Mouse (Mus musculus) heart, adult 2 months (tissue): ENCODE data around the gene Rps6ka2. TPM values are rescaled to one million over a fixed set of nuclear protein-coding genes. Genes with fewer than 3 reads are reported as not detected.
"Not testable (repeated sequence)": the region's sequence is repeated elsewhere in the genome, so short reads cannot be mapped to it uniquely, and the experiment has no call there.

Experiments used
- DNase-seq, 2 experiments: peaks; one replicate each; pipeline ENCODE4 v3.0.0; 2021
- H3K27ac ChIP-seq: fragments of 200-600 bp; 2 replicates; pipeline ENCODE4 v1.8.1; 2022
- H3K27me3 ChIP-seq: fragments of 200-500 bp; 2 replicates; pipeline ENCODE4 v1.6.1; 2012; ENCODE audit warnings: mild to moderate bottlenecking, low read length, inconsistent platforms, mixed read lengths; ENCODE audit not compliant: control insufficient read depth, insufficient read depth
- H3K36me3 ChIP-seq: fragments of 200-500 bp; 2 replicates; pipeline ENCODE4 v1.6.1; 2012; ENCODE audit warnings: low read length, inconsistent platforms; ENCODE audit not compliant: control insufficient read depth, insufficient read depth
- H3K4me1 ChIP-seq: fragments of 200-500 bp; 2 replicates; pipeline ENCODE4 v1.6.1; 2011; ENCODE audit warnings: low read length; ENCODE audit not compliant: control insufficient read depth, insufficient read depth
- H3K4me3 ChIP-seq: fragments of 200-600 bp; 2 replicates; pipeline ENCODE4 v1.8.1; 2022
- H3K79me2 ChIP-seq: fragments of 200-500 bp; replicated peaks from 2 replicates; pipeline ENCODE4 v1.6.1; 2012; ENCODE audit warnings: mild to moderate bottlenecking, inconsistent platforms, low read length, moderate library complexity, mixed read lengths; ENCODE audit not compliant: control insufficient read depth, insufficient read depth
- H3K9ac ChIP-seq: fragments of 200-500 bp; 2 replicates; pipeline ENCODE4 v1.6.1; 2012; ENCODE audit warnings: low read depth, mild to moderate bottlenecking, control low read depth, inconsistent platforms, low read length, mixed read lengths
- CTCF ChIP-seq: fragments of 200-600 bp; IDR thresholded peaks from 2 replicates; pipeline ENCODE4 v1.8.1; 2022; ENCODE audit warnings: antibody characterized with exemption, mild to moderate bottlenecking, moderate library complexity
- EP300 ChIP-seq: fragments of 200-500 bp; IDR thresholded peaks from 2 replicates; pipeline ENCODE4 v1.6.1; 2011; ENCODE audit warnings: low read depth, low read length, control low read depth; ENCODE audit not compliant: insufficient read depth
- POLR2A ChIP-seq: fragments of 200-500 bp; IDR thresholded peaks from 2 replicates; pipeline ENCODE4 v1.6.1; 2011; ENCODE audit warnings: mild to moderate bottlenecking, low read depth, low read length, control low read depth; ENCODE audit not compliant: insufficient read depth
- WGBS: fragments of 180-500 bp; shearing (Covaris S2); methylation state at CpG from one replicate; pipeline ENCODE4 v1.1.7; 2018; 5-methylcytosine and 5-hydroxymethylcytosine counted together
- intact Hi-C: fragments of 180-260 bp; cut with DNase I; formaldehyde crosslinking; loops from one replicate; pipeline ENCODE4 v1.15.1; 2025
- long read RNA-seq: library from polyadenylated mRNA; stranded (forward); transcript quantifications from one replicate; pipeline ENCODE4 v2.0.0, GENCODE M21; 2021
- polyA plus RNA-seq: library from polyadenylated mRNA; depleted of rRNA; stranded (reverse); fragments of >200 nt; gene quantifications from 2 replicates; pipeline ENCODE4 v1.2.3, GENCODE M21; 2012; rRNA removed
- total RNA-seq, 2 experiments: library from RNA; stranded (reverse); gene quantifications; 2 replicates each; pipeline ENCODE4 v1.2.3; 2021

The Rps6ka2 gene
- total RNA-seq, result 10 to 100 TPM; 33.6 to 33.7 TPM
- 26.4 and 45.6 TPM in 2 replicates for polyA plus RNA-seq
- long read RNA-seq, full-length matches to known transcripts, result 3 of 26 reads
- long read RNA-seq, partial matches to known transcripts, result 12 of 26 reads
- long read RNA-seq, other reads (novel, unspliced or antisense), result 11 of 26 reads

DNA sequence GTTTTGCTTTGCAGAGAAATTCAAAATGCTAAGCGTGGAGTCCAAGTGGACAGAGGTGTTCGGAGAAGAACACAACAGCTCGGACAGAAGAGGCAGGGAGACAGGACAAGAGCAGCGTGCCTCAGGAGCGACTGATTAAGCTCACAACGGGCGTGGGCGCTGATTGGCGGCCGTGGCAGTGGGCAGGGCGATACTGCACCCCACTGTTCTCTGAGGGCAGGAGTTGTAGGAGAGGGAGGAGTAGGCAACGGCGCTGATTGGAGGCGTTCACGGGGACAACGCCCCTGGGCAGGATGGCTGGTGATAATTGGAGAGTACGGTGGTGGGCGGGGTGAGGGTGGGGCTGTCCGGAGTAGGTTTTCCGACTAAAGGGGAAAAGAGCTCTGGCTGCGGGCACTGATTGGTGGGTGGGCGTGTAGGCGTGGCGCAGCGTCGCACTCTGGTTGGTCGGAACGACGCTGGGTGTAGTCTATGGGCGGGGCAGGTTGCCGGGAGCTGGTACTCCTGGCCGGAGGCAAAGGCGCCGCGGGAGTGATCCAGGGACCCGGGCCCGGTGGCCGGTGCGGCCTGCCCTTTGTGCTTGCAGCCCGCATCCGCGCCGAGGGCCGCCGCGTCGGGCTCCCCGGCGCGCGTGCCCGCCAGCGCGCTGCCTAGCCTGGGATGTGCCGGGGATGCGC is at the start of gene Rps6ka2:
TSS of gene Rps6ka2 (plus strand) at position 489 of the 677 bp plus-strand sequence.
- WGBS, result 0% methylated on average over 56 of the region's 56 CpGs
- H3K27ac ChIP-seq, result peak within 1 kb of the TSS; percentile 95
- intact Hi-C loops, result no loop called here

DNA sequence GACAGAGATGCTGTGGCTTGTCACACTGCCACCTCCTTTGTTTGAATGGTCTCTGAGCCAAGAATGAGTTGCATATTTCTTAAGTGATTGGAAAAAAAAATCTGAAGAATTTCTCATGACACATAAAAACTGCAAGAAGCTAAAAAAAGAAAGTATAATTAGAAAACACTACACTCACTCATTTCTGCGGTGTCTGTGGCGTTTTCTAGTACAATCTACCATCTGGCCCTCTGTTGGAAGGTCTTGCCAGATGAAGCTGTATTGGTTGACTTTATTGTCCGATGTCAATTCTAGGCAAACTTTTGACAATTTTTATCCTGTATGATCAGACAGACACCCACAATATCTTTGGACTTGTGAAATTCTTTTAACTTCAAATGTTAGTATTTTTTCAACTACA is 49.1 kb upstream of the Rps6ka2 start:
- 85% methylated on average over 3 of the region's 3 CpGs for WGBS
- DNase-seq, H3K9ac ChIP-seq: not testable (repeated sequence)

More for the DNA sequence above, at the start of gene Rps6ka2:
- Histone ChIP-seq H3K9ac (peak within 1 kb of the TSS; percentile 80), H3K27me3 (no peaks in the 10 kb centered on the region), H3K36me3 (no peaks in the 10 kb centered on the region), H3K79me2 (no peaks in the 10 kb centered on the region), H3K4me1 (peaks cover 10% of the 10 kb centered on the region), H3K4me3 (peak within 1 kb of the TSS; percentile 87)
- TF ChIP-seq POLR2A (peak; percentile 92), CTCF (no peak), EP300 (0 out of 2 replicates have a peak, but pooled peaks have one; percentile 4)
- DNase-seq, result peak; percentile 96 to 98

DNA sequence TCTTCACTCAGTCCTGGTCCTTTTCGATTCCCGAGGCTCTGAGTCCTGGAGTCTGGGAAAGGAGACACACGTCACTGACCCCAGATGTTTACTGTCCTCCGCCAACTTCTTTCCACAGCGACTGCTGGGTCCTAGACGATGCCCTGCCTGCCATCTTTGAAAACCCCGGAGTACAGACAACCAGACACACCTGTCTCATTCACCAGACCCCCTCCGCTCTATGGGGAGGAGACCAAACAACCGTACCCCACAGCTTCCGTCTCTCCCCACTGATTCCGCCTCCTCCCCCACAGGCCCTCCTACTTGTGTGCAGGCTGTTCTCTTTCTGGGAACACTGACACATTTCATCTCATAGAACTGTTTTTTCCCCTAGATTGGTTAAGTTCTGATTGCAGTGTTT is 47.4 kb upstream of the Rps6ka2 start:
- H3K27me3 ChIP-seq, H3K9ac ChIP-seq, intact Hi-C loops, H3K4me1 ChIP-seq, H3K79me2 ChIP-seq, H3K27ac ChIP-seq, H3K36me3 ChIP-seq, H3K4me3 ChIP-seq, DNase-seq: not testable (repeated sequence)
- WGBS, result 77% methylated on average over 11 of the region's 11 CpGs

More for the DNA sequence above, 49.1 kb upstream of the Rps6ka2 start:
- H3K27me3 ChIP-seq, H3K4me3 ChIP-seq, H3K79me2 ChIP-seq, H3K27ac ChIP-seq, H3K4me1 ChIP-seq, H3K36me3 ChIP-seq, intact Hi-C loops: not testable (repeated sequence)

DNA sequence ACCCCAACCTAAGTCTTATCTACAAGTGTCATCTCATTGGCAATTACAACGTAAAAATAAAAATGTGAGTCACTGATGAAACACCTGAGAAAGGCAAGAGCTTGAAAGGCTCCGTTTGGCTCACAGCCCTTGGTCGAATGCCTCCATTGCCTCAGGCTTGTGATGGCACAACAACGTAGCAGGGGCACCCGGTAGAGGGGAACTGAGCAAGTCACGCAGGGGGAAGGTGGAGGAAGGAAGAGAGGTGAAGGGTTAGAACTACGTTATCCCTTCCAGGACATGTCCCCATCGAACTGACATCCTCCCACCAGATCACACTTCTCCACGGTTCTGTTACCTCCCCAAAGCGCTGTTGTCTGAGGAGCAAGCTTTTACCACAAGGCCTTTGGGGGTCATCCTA is 43.4 kb upstream of the Rps6ka2 start:
- H3K4me3 ChIP-seq, H3K27me3 ChIP-seq, H3K4me1 ChIP-seq, intact Hi-C loops, H3K79me2 ChIP-seq, H3K36me3 ChIP-seq, H3K9ac ChIP-seq, DNase-seq, H3K27ac ChIP-seq: not testable (repeated sequence)
- 65% methylated on average over 9 of the region's 10 CpGs for WGBS

DNA sequence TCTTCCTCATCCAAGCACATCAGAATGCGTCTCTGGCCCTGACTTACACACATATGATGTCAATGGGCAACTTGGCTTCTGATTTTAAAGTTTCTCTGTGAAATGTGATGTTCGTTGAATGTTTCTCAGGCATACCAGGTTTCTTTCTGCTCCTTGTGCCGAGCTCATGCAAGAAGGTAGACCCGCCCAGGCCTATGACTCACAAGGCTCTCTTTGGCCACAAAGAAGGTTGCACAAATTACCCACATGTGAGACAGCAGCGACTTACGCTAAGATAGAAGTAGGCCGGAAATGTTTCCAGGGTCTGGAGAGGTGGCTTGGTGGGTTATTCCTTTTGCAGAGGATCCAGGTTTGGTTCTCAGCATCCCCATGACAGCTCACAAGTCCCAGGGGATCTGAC is 35.9 kb upstream of the Rps6ka2 start:
- H3K27ac ChIP-seq, H3K27me3 ChIP-seq, DNase-seq, intact Hi-C loops, H3K9ac ChIP-seq, H3K79me2 ChIP-seq, H3K4me1 ChIP-seq, H3K36me3 ChIP-seq, H3K4me3 ChIP-seq: not testable (repeated sequence)
- no CpG with 5 or more reads among the region's 7 CpGs for WGBS

DNA sequence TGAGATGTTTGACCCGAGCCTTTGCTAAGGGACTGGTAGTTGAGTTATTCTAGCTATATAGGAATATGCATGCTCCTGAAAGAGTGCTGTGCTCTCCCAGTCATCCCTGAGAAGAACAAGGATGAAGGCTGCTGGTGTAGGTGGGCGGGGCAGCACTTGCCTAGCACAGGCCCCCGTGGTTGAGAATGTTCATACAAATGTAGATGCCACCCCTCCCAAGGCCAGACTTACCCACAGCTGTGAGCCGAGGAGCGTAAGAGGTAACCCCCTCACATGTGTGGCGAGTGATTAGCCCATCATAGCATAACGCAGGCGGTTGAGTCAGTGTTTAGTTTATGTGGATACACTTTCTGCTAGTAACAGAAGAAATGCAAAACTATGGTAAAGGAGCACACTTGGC is 34.6 kb upstream of the Rps6ka2 start:
- H3K9ac ChIP-seq, H3K4me1 ChIP-seq, H3K27me3 ChIP-seq, H3K4me3 ChIP-seq, intact Hi-C loops, H3K27ac ChIP-seq, H3K36me3 ChIP-seq, DNase-seq, H3K79me2 ChIP-seq: not testable (repeated sequence)
- WGBS, result 94% methylated on average over 7 of the region's 8 CpGs
